Mouse (Mus musculus) forebrain, embryonic 11.5 days (tissue): Measurements from ENCODE around the gene Nfasc. TPM values are rescaled to one million over a fixed set of nuclear protein-coding genes. Genes with fewer than 3 reads are reported as not detected.
A peak's percentile ranks its signal among the peaks of the same experiment; 100 is the strongest.

Source experiments
- ATAC-seq: fragments of 200-750 bp; cut with Nextera tagmentation; replicated peaks from 2 replicates; pipeline ENCODE4 v1.8.0; 2017; ENCODE audit warnings: moderate TSS enrichment; ENCODE audit not compliant: low FRiP score
- DNase-seq: peaks from one replicate; pipeline ENCODE4 v3.0.0-alpha.2; 2017; ENCODE audit warnings: low spot score
- H3K27ac ChIP-seq: fragments of 300-500 bp; sonication (generic); 2 replicates; pipeline ENCODE4 v1.5.1; 2014; ENCODE audit warnings: low read depth, low read length
- H3K27me3 ChIP-seq: fragments of 300-500 bp; sonication (generic); 2 replicates; pipeline ENCODE4 v1.6.1; 2014; ENCODE audit warnings: mild to moderate bottlenecking, low read length, mixed read lengths; ENCODE audit not compliant: control insufficient read depth, insufficient read depth
- H3K36me3 ChIP-seq: fragments of 300-500 bp; sonication (generic); 2 replicates; pipeline ENCODE4 v1.6.1; 2014; ENCODE audit warnings: mild to moderate bottlenecking, low read length, moderate library complexity, mixed read lengths; ENCODE audit not compliant: control insufficient read depth, insufficient read depth
- H3K4me1 ChIP-seq: fragments of 300-500 bp; sonication (generic); replicated peaks from 2 replicates; pipeline ENCODE4 v1.6.1; 2014; ENCODE audit warnings: low read length, mixed read lengths; ENCODE audit not compliant: control insufficient read depth, insufficient read depth
- H3K4me2 ChIP-seq: fragments of 300-500 bp; sonication (generic); 2 replicates; pipeline ENCODE4 v1.6.1; 2014; ENCODE audit warnings: low read depth, mild to moderate bottlenecking, low read length, moderate library complexity, mixed read lengths; ENCODE audit not compliant: severe bottlenecking
- H3K4me3 ChIP-seq: fragments of 300-500 bp; sonication (generic); 2 replicates; pipeline ENCODE4 v1.5.1; 2014; ENCODE audit warnings: low read depth, low read length
- H3K9ac ChIP-seq: fragments of 300-500 bp; sonication (generic); 2 replicates; pipeline ENCODE4 v1.6.1; 2014; ENCODE audit warnings: low read length
- H3K9me3 ChIP-seq: fragments of 300-500 bp; sonication (generic); 2 replicates; pipeline ENCODE4 v1.6.1; 2016; ENCODE audit warnings: low read length, mixed read lengths; ENCODE audit not compliant: control insufficient read depth
- WGBS: fragments of 180-500 bp; shearing (Covaris S2); extraction: QIAGEN DNeasy Blood & Tissue Kit; methylation state at CpG from one replicate; pipeline ENCODE4 v1.1.7; 2014; 5-methylcytosine and 5-hydroxymethylcytosine counted together
- polyA plus RNA-seq: library from polyadenylated mRNA; unstranded; fragments of >200 nt; fragmentation: Nextera tagmentation; extraction: Ambion mirVana; gene quantifications from 2 replicates; pipeline ENCODE4 v1.2.1, GENCODE M21; 2014

Nfasc gene
- 19.9 and 21.9 TPM in 2 replicates for polyA plus RNA-seq

DNA sequence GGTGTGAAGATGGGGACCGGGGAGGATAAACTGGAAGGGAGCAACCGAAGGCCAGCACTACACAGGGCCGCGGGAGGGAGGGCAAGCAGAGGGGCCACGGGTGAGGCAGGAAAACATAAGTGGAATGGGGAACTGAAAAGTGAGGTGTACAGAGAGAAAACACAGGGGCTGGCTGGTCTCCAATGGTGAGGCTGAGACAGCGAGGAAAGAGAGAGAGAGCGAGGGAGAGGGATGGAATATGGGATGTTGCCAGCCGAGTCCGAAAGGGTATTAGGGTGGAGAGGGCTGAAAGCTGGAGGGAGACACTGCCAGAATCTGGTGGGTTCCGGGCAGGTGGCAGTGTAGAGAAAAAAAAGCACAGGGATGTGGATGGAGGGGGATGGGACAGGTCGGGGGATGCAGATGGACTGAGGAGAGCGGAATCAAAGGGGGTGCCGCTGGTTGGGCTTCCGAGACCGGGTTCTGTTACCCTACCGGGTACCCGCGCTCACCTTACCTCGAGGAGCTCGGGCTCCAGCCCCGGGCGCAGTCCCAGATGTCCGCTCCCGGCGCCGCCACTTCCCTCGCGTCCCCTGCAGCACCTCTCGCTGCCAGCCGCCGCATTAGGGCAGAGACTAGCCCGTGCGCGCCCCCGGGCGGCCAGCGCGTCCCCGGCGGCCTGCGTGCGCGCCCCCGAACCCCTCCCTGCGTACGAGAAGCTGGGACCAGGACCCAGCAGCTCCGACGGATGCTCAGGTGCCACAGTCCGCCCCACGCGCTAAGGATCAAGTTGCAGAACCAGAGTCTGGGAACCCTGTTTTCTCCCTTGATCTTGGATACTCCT, at the start of gene Nfasc:
Gene Nfasc (minus strand): TSS at position 623 of the 823 bp plus-strand sequence.
- peak; percentile 72 for ATAC-seq
- DNase-seq, result peak; percentile 95
- Histone ChIP-seq H3K4me3 (peak within 1 kb of the TSS; percentile 56), H3K4me2 (peak within 1 kb of the TSS; percentile 70), H3K27ac (no peak within 1 kb of the TSS), H3K9ac (peak within 1 kb of the TSS; percentile 72), H3K9me3 (no peaks in the 10 kb centered on the region), H3K36me3 (no peaks in the 10 kb centered on the region), H3K27me3 (peaks cover 6% of the 10 kb centered on the region), H3K4me1 (peaks cover 10% of the 10 kb centered on the region; the same call in 1 of the 2 replicates)
- WGBS, result 2% methylated on average over 51 of the region's 51 CpGs

- Histone ChIP-seq H3K4me1 (no peaks in the 10 kb centered on the region), H3K9ac (no peak overlapping the region), H3K36me3 (no peaks in the 10 kb centered on the region), H3K4me3 (no peak overlapping the region), H3K27ac (no peak overlapping the region), H3K4me2 (no peak overlapping the region), H3K27me3 (no peaks in the 10 kb centered on the region), H3K9me3 (no peaks in the 10 kb centered on the region)
- ATAC-seq (no peak), DNase-seq (no peak)
- 89% methylated on average over 6 of the region's 6 CpGs for WGBS
Observed at GRCm38 (mm10) chr1:132791049-132791448, 49.5 kb upstream of the Nfasc start.

- ATAC-seq, result no peak
- no peak overlapping the region for H3K4me3 ChIP-seq
- no peak overlapping the region for H3K4me2 ChIP-seq
- no peak overlapping the region for H3K27ac ChIP-seq
- H3K4me1 ChIP-seq, result no peaks in the 10 kb centered on the region
- no peaks in the 10 kb centered on the region for H3K36me3 ChIP-seq
- H3K9me3 ChIP-seq, result no peaks in the 10 kb centered on the region
- DNase-seq, result peak; percentile 33
- H3K27me3 ChIP-seq, result no peaks in the 10 kb centered on the region
- 78% methylated on average over 5 of the region's 5 CpGs for WGBS
- H3K9ac ChIP-seq, result no peak overlapping the region
Observed at GRCm38 (mm10) chr1:132786866-132787265, 45.3 kb upstream of the Nfasc start.

DNA sequence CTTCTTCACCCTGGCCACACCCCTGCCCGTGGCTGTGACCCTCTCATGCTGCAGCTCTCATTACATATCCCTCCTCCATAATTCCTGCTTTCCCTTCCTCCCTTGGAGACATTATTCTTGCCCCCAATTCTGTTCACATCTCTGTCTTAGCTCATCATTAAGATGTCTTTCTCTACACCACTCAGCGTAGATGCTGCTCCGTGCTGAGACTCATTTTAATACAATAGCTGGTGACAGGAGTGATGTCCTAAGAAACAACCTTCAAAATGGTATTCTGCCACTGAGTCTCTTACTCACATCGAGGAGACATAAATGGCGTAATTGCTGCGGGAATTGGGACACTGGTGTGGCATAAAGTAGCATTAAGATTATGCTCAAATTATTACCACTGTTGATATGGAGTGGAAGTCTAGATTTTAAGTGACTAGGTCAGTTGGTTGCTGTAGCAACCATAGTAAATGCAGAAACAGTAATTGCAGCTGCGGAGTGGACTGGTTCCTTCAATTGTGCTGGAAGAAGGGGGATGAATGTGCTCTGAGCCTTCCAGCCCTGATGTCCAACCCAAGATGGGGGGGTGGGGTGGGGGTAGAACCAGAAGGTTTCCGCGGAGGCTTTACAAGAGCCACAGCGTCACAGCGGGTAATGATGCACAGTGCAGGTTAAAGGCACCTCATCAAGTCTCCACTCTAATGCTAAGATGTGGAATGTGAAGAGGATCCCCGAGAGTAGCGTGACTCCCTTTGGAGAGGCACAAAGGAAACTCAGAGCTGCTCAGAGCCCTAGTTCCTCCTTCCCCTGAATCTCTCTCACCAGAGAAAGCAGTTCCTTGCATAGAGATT, 40.2 kb upstream of the Nfasc start:
- Histone ChIP-seq H3K9ac (no peak overlapping the region), H3K27ac (no peak overlapping the region), H3K4me1 (no peaks in the 10 kb centered on the region), H3K4me2 (no peak overlapping the region), H3K36me3 (no peaks in the 10 kb centered on the region), H3K9me3 (no peaks in the 10 kb centered on the region), H3K4me3 (no peak overlapping the region), H3K27me3 (no peaks in the 10 kb centered on the region)
- ATAC-seq, result no peak
- 68% methylated on average over 13 of the region's 13 CpGs for WGBS
- no peak for DNase-seq

GRCm38 (mm10) chr1:132780961-132781360, 39.4 kb upstream of the Nfasc start:
- H3K4me2 ChIP-seq, result no peak overlapping the region
- no peak overlapping the region for H3K27ac ChIP-seq
- DNase-seq (no peak), ATAC-seq (no peak)
- no peaks in the 10 kb centered on the region for H3K9me3 ChIP-seq
- no peaks in the 10 kb centered on the region for H3K4me1 ChIP-seq
- H3K9ac ChIP-seq, result no peak overlapping the region
- no peaks in the 10 kb centered on the region for H3K36me3 ChIP-seq
- no peak overlapping the region for H3K4me3 ChIP-seq
- H3K27me3 ChIP-seq, result no peaks in the 10 kb centered on the region
- 87% methylated on average over 5 of the region's 5 CpGs for WGBS

- no peaks in the 10 kb centered on the region for H3K27me3 ChIP-seq
- no peaks in the 10 kb centered on the region for H3K4me1 ChIP-seq
- H3K27ac ChIP-seq, result no peak overlapping the region
- DNase-seq (no peak), ATAC-seq (no peak)
- no peaks in the 10 kb centered on the region for H3K36me3 ChIP-seq
- H3K9me3 ChIP-seq, result no peaks in the 10 kb centered on the region
- no peak overlapping the region for H3K4me2 ChIP-seq
- WGBS, result 94% methylated on average over 1 of the region's 1 CpGs
- no peak overlapping the region for H3K9ac ChIP-seq
- H3K4me3 ChIP-seq, result no peak overlapping the region
Observed at GRCm38 (mm10) chr1:132780254-132780653, 38.7 kb upstream of the Nfasc start.

- no peak overlapping the region for H3K9ac ChIP-seq
- H3K36me3 ChIP-seq, result no peaks in the 10 kb centered on the region
- no peaks in the 10 kb centered on the region for H3K9me3 ChIP-seq
- no peak for ATAC-seq
- H3K4me2 ChIP-seq, result no peak overlapping the region
- H3K27me3 ChIP-seq, result no peaks in the 10 kb centered on the region
- no peak overlapping the region for H3K4me3 ChIP-seq
- 88% methylated on average over 6 of the region's 6 CpGs for whole genome bisulfite sequencing
- DNase-seq, result no peak
- no peaks in the 10 kb centered on the region for H3K4me1 ChIP-seq
- H3K27ac ChIP-seq, result no peak overlapping the region
Observed at GRCm38 (mm10) chr1:132774959-132775358, 33.4 kb upstream of the Nfasc start.

GRCm38 (mm10) chr1:132771377-132771776, 29.8 kb upstream of the Nfasc start:
- no peak overlapping the region for H3K27ac ChIP-seq
- no peak overlapping the region for H3K4me2 ChIP-seq
- H3K27me3 ChIP-seq, result no peaks in the 10 kb centered on the region
- H3K9ac ChIP-seq, result no peak overlapping the region
- ATAC-seq (no peak), DNase-seq (peak; percentile 62)
- no peaks in the 10 kb centered on the region for H3K9me3 ChIP-seq
- no peak overlapping the region for H3K4me3 ChIP-seq
- no peaks in the 10 kb centered on the region; the same call in 1 of the 2 replicates for H3K4me1 ChIP-seq
- H3K36me3 ChIP-seq, result no peaks in the 10 kb centered on the region
- 38% methylated on average over 5 of the region's 5 CpGs for WGBS
